Comparison of ENCODE assay signal across 14 mouse cellular contexts in genomic region chr10:44846149-44846548, GRCm38 (mm10).
DNase-seq lines count a peak whose midpoint lies in the region; ATAC-seq lines count a peak whose summit lies in the region.
"Had no signal": no experiment of that assay in that cellular context is flagged by ENCODE, and none has a peak within 500 bp of the region (broad histone marks: within the 10 kb centered on the region; RNA-seq: fewer than 3 reads in every experiment).

No protein-coding gene starts in this region.

- no peak overlapping the region for H3K4me3 ChIP-seq in hindbrain, embryonic 11.5 days (ENCODE audit: low read depth, low read length)
- no peak overlapping the region for H3K4me3 ChIP-seq in hindbrain, embryonic 13.5 days
- no peak overlapping the region for H3K4me3 ChIP-seq in midbrain, embryonic 11.5 days (ENCODE audit: low read depth, low read length)
- H3K4me3 ChIP-seq in midbrain, embryonic 15.5 days: no peak overlapping the region
- no peak overlapping the region for H3K4me3 ChIP-seq in stomach, embryonic 14.5 days (ENCODE audit: low read depth, low read length)
- H3K4me3 ChIP-seq: left cerebral cortex, adult 2 months; limb, embryonic 15.5 days had no signal

- no peak overlapping the region for H3K9ac ChIP-seq in hindbrain, embryonic 11.5 days (ENCODE audit: low read depth, low read length)
- H3K9ac ChIP-seq in hindbrain, embryonic 13.5 days: no peak overlapping the region
- no peak overlapping the region for H3K9ac ChIP-seq in midbrain, embryonic 11.5 days (ENCODE audit: low read length)
- no peak overlapping the region for H3K9ac ChIP-seq in midbrain, embryonic 15.5 days
- H3K9ac ChIP-seq in stomach, embryonic 14.5 days (replicated peaks; ENCODE audit: low read depth, low read length): no peak overlapping the region
- H3K9ac ChIP-seq: forebrain, postnatal 0 days; limb, embryonic 15.5 days had no signal

- no peaks in the 10 kb centered on the region for H3K36me3 ChIP-seq in hindbrain, embryonic 11.5 days (ENCODE audit: control insufficient read depth, insufficient read depth, low read length)
- H3K36me3 ChIP-seq in hindbrain, embryonic 13.5 days: no peaks in the 10 kb centered on the region
- no peaks in the 10 kb centered on the region for H3K36me3 ChIP-seq in midbrain, embryonic 11.5 days (ENCODE audit: control insufficient read depth, insufficient read depth, low read length)
- no peaks in the 10 kb centered on the region for H3K36me3 ChIP-seq in midbrain, embryonic 15.5 days (replicated peaks)
- H3K36me3 ChIP-seq in stomach, embryonic 14.5 days (ENCODE audit: control insufficient read depth, insufficient read depth, low read length): no peaks in the 10 kb centered on the region
- H3K36me3 ChIP-seq: limb, embryonic 15.5 days had no signal

- H3K4me2 ChIP-seq in hindbrain, embryonic 11.5 days (replicated peaks; ENCODE audit: low read depth, low read length): no peak overlapping the region
- H3K4me2 ChIP-seq in hindbrain, embryonic 13.5 days: no peak overlapping the region
- H3K4me2 ChIP-seq in midbrain, embryonic 11.5 days: no peak overlapping the region
- H3K4me2 ChIP-seq in midbrain, embryonic 15.5 days: no peak overlapping the region
- H3K4me2 ChIP-seq in stomach, embryonic 14.5 days (replicated peaks; ENCODE audit: low read depth, low read length): no peak overlapping the region
- H3K4me2 ChIP-seq: limb, embryonic 15.5 days had no signal

- H3K4me1 ChIP-seq in hindbrain, embryonic 11.5 days (replicated peaks; ENCODE audit: control insufficient read depth, insufficient read depth, low read length): no peaks in the 10 kb centered on the region
- H3K4me1 ChIP-seq in hindbrain, embryonic 13.5 days (replicated peaks): no peaks in the 10 kb centered on the region
- peaks cover 5% of the 10 kb centered on the region for H3K4me1 ChIP-seq in midbrain, embryonic 11.5 days (ENCODE audit: control insufficient read depth, insufficient read depth, low read length)
- H3K4me1 ChIP-seq in midbrain, embryonic 15.5 days: peaks cover 9% of the 10 kb centered on the region; the same call in 1 of the 2 replicates
- peaks cover 17% of the 10 kb centered on the region; the same call in 1 of the 2 replicates for H3K4me1 ChIP-seq in stomach, embryonic 14.5 days (ENCODE audit: control insufficient read depth, insufficient read depth, low read length)
- H3K4me1 ChIP-seq: limb, embryonic 15.5 days had no signal

- no peak for ATAC-seq in hindbrain, embryonic 11.5 days (ENCODE audit: low FRiP score)
- no peak for ATAC-seq in hindbrain, embryonic 13.5 days (ENCODE audit: low FRiP score)
- ATAC-seq in midbrain, embryonic 11.5 days (ENCODE audit: low FRiP score): peak; percentile 22; the same call in 1 of the 2 replicates
- ATAC-seq in midbrain, embryonic 15.5 days (replicated peaks): no peak; the same call in 1 of the 2 replicates
- peak; percentile 56; the same call in 1 of the 2 replicates for ATAC-seq in stomach, embryonic 14.5 days (ENCODE audit: insufficient number of reproducible peaks, insufficient read depth, low FRiP score, low read depth)
- ATAC-seq in cerebellum, adult (ENCODE audit: insufficient number of reproducible peaks, low FRiP score, low TSS enrichment): no peak
- ATAC-seq: forebrain, postnatal 0 days had no signal

- H3K27me3 ChIP-seq in hindbrain, embryonic 11.5 days (ENCODE audit: control insufficient read depth, insufficient read depth, low read length): no peaks in the 10 kb centered on the region
- H3K27me3 ChIP-seq in hindbrain, embryonic 13.5 days: no peaks in the 10 kb centered on the region
- no peaks in the 10 kb centered on the region for H3K27me3 ChIP-seq in midbrain, embryonic 11.5 days (ENCODE audit: control insufficient read depth, insufficient read depth, low read length)
- H3K27me3 ChIP-seq in midbrain, embryonic 15.5 days (replicated peaks): no peaks in the 10 kb centered on the region
- no peaks in the 10 kb centered on the region for H3K27me3 ChIP-seq in stomach, embryonic 14.5 days (ENCODE audit: control insufficient read depth, insufficient read depth, low read length)

- no peak overlapping the region for H3K27ac ChIP-seq in hindbrain, embryonic 11.5 days (ENCODE audit: low read depth, low read length)
- no peak overlapping the region for H3K27ac ChIP-seq in hindbrain, embryonic 13.5 days
- no peak overlapping the region for H3K27ac ChIP-seq in midbrain, embryonic 11.5 days (ENCODE audit: low read depth, low read length)
- no peak overlapping the region for H3K27ac ChIP-seq in midbrain, embryonic 15.5 days
- peak overlapping the region; percentile 67; the same call in 1 of the 2 replicates for H3K27ac ChIP-seq in stomach, embryonic 14.5 days (ENCODE audit: low read length)
- H3K27ac ChIP-seq: left cerebral cortex, adult 2 months; limb, embryonic 15.5 days; macrophage had no signal

- DNase-seq in hindbrain, embryonic 11.5 days (ENCODE audit: low spot score): peak; percentile 4
- peak; percentile 86 for DNase-seq in midbrain, embryonic 11.5 days (ENCODE audit: low spot score, missing footprints)
- peak; percentile 14 for DNase-seq in embryo, embryonic 9.5 days (ENCODE audit: extremely low spot score)
- no peak for DNase-seq in right cerebral cortex, adult 18-20 months
- DNase-seq: cerebellum, adult 8-10 months; forebrain, postnatal 0 days; kidney, adult 11 months had no signal

- WGBS in hindbrain, embryonic 11.5 days: 23% methylated on average over 2 of the region's 2 CpGs
- WGBS in hindbrain, embryonic 13.5 days: 23% methylated on average over 2 of the region's 2 CpGs
- 7% methylated on average over 2 of the region's 2 CpGs for WGBS in midbrain, embryonic 11.5 days
- 4% methylated on average over 2 of the region's 2 CpGs for WGBS in midbrain, embryonic 15.5 days
- 4% methylated on average over 2 of the region's 2 CpGs for WGBS in stomach, embryonic 14.5 days

- H3K9me3 ChIP-seq in hindbrain, embryonic 11.5 days (ENCODE audit: control insufficient read depth, low read length): no peaks in the 10 kb centered on the region
- H3K9me3 ChIP-seq in hindbrain, embryonic 13.5 days: no peaks in the 10 kb centered on the region
- no peaks in the 10 kb centered on the region for H3K9me3 ChIP-seq in midbrain, embryonic 11.5 days (ENCODE audit: control insufficient read depth, low read length)
- no peaks in the 10 kb centered on the region for H3K9me3 ChIP-seq in midbrain, embryonic 15.5 days
- H3K9me3 ChIP-seq in stomach, embryonic 14.5 days (ENCODE audit: control insufficient read depth, low read depth, low read length): no peaks in the 10 kb centered on the region
- H3K9me3 ChIP-seq: limb, embryonic 15.5 days had no signal

Comparison
In these comparisons a context has a peak if more than half of its experiments do, and no peak if none do; other contexts are left out.
1. ATAC-seq: peak in midbrain, embryonic 11.5 days (single experiment) and stomach, embryonic 14.5 days (single experiment); none in hindbrain, embryonic 11.5 days (single experiment), hindbrain, embryonic 13.5 days (single experiment), midbrain, embryonic 15.5 days (single experiment) and cerebellum, adult (single experiment).